Mouse (Mus musculus) midbrain, embryonic 14.5 days (tissue): ENCODE measurements around the gene Zfp668. TPM values are rescaled to one million over a fixed set of nuclear protein-coding genes. Genes with fewer than 3 reads are reported as not detected.
"Not testable (repeated sequence)": the region's sequence is repeated elsewhere in the genome, so short reads cannot be mapped to it uniquely, and the experiment has no call there.

Experiments
- ATAC-seq: fragments of 200-750 bp; cut with Nextera tagmentation; 2 replicates; pipeline ENCODE4 v1.8.0; 2017; ENCODE audit warnings: moderate number of reproducible peaks, moderate library complexity; ENCODE audit not compliant: low FRiP score, low TSS enrichment
- DNase-seq: peaks from one replicate; pipeline ENCODE4 v3.0.0-alpha.2; 2015
- H3K27ac ChIP-seq: fragments of 300-500 bp; sonication (generic); replicated peaks from 2 replicates; pipeline ENCODE4 v1.5.1; 2014; ENCODE audit warnings: mild to moderate bottlenecking, low read depth, low read length, moderate library complexity
- H3K27me3 ChIP-seq: fragments of 300-500 bp; sonication (generic); 2 replicates; pipeline ENCODE4 v1.6.1; 2014; ENCODE audit warnings: low read length, control low read depth, mixed read lengths; ENCODE audit not compliant: control insufficient read depth, insufficient read depth
- H3K36me3 ChIP-seq: fragments of 300-500 bp; sonication (generic); 2 replicates; pipeline ENCODE4 v1.6.1; 2014; ENCODE audit warnings: low read length, control low read depth; ENCODE audit not compliant: control insufficient read depth, insufficient read depth
- H3K4me1 ChIP-seq: fragments of 300-500 bp; sonication (generic); 2 replicates; pipeline ENCODE4 v1.6.1; 2014; ENCODE audit warnings: mild to moderate bottlenecking, antibody characterized with exemption, low read length, control low read depth; ENCODE audit not compliant: control insufficient read depth, insufficient read depth
- H3K4me2 ChIP-seq: fragments of 300-500 bp; sonication (generic); 2 replicates; pipeline ENCODE4 v1.6.1; 2014; ENCODE audit warnings: mild to moderate bottlenecking, low read length, moderate library complexity
- H3K4me3 ChIP-seq: fragments of 300-500 bp; sonication (generic); replicated peaks from 2 replicates; pipeline ENCODE4 v1.5.1; 2014; ENCODE audit warnings: low read depth, low read length
- H3K9ac ChIP-seq: fragments of 300-500 bp; sonication (generic); replicated peaks from 2 replicates; pipeline ENCODE4 v1.6.1; 2014; ENCODE audit warnings: mild to moderate bottlenecking, low read length, moderate library complexity
- H3K9me3 ChIP-seq: fragments of 300-500 bp; sonication (generic); 2 replicates; pipeline ENCODE4 v1.6.1; 2016; ENCODE audit warnings: low read length, control low read depth, mixed read lengths; ENCODE audit not compliant: control insufficient read depth
- WGBS: fragments of 180-500 bp; shearing (Covaris S2); extraction: QIAGEN DNeasy Blood & Tissue Kit; methylation state at CpG from one replicate; pipeline ENCODE4 v1.1.7; 2014; 5-methylcytosine and 5-hydroxymethylcytosine counted together
- polyA plus RNA-seq: library from polyadenylated mRNA; unstranded; fragments of >200 nt; fragmentation: Nextera tagmentation; extraction: Ambion mirVana; gene quantifications from 2 replicates; pipeline ENCODE4 v1.2.1, GENCODE M21; 2014

Zfp668 gene
- polyA plus RNA-seq, 1 experiment from 2014 or later = 32.0 TPM

DNA sequence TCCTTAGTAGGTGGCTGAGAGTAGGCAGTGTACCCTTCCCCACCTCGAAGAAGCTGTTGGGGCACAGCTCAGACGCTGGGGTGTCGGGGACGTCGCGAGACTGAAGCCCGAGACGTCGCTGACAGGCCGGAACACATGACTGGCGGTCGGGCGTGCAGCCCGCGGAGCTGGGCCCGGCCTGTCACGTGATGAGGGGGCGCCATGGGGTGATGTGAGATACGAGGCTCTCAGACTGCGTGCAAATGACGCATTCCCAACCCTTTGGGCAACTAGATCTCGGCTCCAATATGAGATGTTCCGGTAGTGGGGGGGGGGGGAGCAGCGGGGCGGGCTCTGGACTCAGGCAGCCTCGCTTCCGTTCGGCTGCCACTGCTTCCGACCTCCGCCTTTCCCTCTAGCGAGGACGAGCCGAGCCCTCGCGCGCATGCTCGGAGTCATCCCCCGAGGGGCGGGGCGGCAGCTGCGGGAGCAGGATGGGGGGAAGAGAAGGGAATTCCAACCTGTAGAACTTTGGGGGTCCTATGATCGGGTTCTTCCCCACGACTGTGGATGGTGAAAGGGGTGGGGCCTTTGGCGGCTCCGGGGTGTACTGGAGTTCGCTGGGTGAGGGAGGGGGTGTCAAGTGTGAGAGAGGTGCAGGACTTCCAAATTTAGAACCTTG, 35.2 kb downstream of the Zfp668 start:
- Histone ChIP-seq H3K9me3 (no peaks in the 10 kb centered on the region), H3K9ac (peak overlapping the region; percentile 66), H3K27me3 (no peaks in the 10 kb centered on the region), H3K27ac (peak overlapping the region; percentile 88), H3K4me3 (peak overlapping the region; percentile 59), H3K4me1 (peaks cover 5% of the 10 kb centered on the region), H3K4me2 (peak overlapping the region; percentile 99), H3K36me3 (peaks cover 4% of the 10 kb centered on the region; the same call in 1 of the 2 replicates)
- under 1% methylated on average over 43 of the region's 46 CpGs for WGBS
- peak; percentile 95 for ATAC-seq
- DNase-seq = peak; percentile 97

DNA sequence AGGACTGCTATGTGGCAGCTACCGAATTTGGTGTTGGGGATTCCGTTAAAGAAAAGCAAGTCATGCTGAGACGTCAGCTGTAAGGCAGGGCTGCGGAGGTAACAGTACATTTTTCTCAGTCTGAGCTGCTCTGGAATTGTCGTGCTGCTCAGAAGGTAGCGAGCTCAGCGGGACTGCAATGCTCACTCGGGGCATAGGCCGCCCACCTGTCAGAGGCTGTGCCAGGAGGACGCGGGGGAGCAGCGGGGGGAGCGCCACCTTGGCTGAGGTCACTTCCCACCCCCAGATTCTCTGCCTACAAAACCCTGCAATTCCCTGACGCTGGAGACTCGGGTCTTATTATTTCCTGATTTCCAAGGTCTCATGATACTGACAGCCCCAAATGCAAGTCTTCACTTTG, 35.7 kb downstream of the Zfp668 start:
- Histone ChIP-seq H3K27ac (peak overlapping the region; percentile 88), H3K9me3 (no peaks in the 10 kb centered on the region), H3K27me3 (no peaks in the 10 kb centered on the region), H3K4me2 (peak overlapping the region; percentile 99), H3K4me1 (peaks cover 5% of the 10 kb centered on the region), H3K36me3 (0 out of 2 replicates have a peak, but pooled peaks cover 4% of the 10 kb centered on the region), H3K4me3 (peak overlapping the region; percentile 59), H3K9ac (peak overlapping the region; percentile 66)
- DNase-seq (peak; percentile 40), ATAC-seq (peak; percentile 10; the same call in 1 of the 2 replicates)
- WGBS = 3% methylated on average over 15 of the region's 15 CpGs

GRCm38 (mm10) chr7:127840031-127840430, 36.6 kb downstream of the Zfp668 start:
- DNase-seq = not testable (repeated sequence)

GRCm38 (mm10) chr7:127837878-127838277, 38.8 kb downstream of the Zfp668 start:
- not testable (repeated sequence) for H3K9ac ChIP-seq, DNase-seq, H3K9me3 ChIP-seq, H3K27ac ChIP-seq, H3K36me3 ChIP-seq, H3K4me3 ChIP-seq, H3K27me3 ChIP-seq, H3K4me2 ChIP-seq, ATAC-seq, H3K4me1 ChIP-seq
- WGBS = 74% methylated on average over 4 of the region's 4 CpGs

More at GRCm38 (mm10) chr7:127840031-127840430, 36.6 kb downstream of the Zfp668 start:
- WGBS = 79% methylated on average over 2 of the region's 2 CpGs
- not testable (repeated sequence) for ATAC-seq, H3K27me3 ChIP-seq, H3K4me3 ChIP-seq, H3K36me3 ChIP-seq, H3K9ac ChIP-seq, H3K9me3 ChIP-seq, H3K4me1 ChIP-seq, H3K27ac ChIP-seq
- H3K4me2 ChIP-seq = peak overlapping the region; percentile 99

DNA sequence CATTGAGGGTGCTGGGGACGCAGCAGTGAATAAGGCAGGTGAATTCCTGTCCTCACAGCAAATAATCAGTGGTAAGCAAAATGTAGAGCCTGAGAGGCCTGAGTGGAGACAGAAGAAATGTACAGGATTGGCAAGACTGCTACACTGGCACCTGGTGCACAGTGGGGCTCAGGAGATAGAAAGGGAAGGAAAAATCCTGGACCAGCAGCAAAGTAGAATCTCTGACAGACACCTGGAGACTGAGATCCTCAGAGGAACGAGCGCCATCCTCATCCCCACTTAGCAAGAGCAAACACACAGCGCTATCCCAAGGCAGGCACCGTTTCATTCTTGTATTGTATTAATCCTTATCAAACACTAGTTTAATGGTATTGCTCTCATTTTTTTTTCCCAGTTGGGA, 39.2 kb downstream of the Zfp668 start:
- no peak for DNase-seq
- Histone ChIP-seq H3K4me3 (no peak overlapping the region), H3K9ac (no peak overlapping the region), H3K27me3 (no peaks in the 10 kb centered on the region), H3K36me3 (no peaks in the 10 kb centered on the region), H3K4me1 (peaks cover 5% of the 10 kb centered on the region), H3K4me2 (no peak overlapping the region), H3K9me3 (no peaks in the 10 kb centered on the region), H3K27ac (no peak overlapping the region)
- WGBS = 90% methylated on average over 5 of the region's 5 CpGs
- no peak for ATAC-seq

DNA sequence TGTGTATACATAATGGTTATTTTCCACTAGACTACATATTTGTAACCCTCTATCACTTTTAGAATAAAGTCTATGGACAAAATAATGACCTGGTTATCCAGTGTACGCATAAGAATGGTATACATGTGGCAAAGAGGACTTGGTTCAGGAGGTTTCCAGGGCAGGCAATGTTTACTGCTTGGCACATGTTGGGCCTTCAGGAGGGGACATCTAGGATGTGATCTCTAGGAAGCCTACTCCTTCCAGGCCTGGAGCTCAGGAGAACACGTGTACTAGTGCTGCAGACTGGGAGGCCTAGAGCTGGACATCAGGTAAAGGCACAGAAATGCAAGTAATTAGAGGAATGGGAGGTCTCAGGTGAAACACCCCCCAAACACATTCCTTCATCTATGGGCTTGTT, 41.1 kb downstream of the Zfp668 start:
- Histone ChIP-seq H3K4me1 (no peaks in the 10 kb centered on the region), H3K4me2 (no peak overlapping the region), H3K9me3 (no peaks in the 10 kb centered on the region), H3K36me3 (no peaks in the 10 kb centered on the region), H3K4me3 (no peak overlapping the region), H3K27me3 (no peaks in the 10 kb centered on the region), H3K9ac (no peak overlapping the region), H3K27ac (no peak overlapping the region)
- DNase-seq (no peak), ATAC-seq (no peak)
- 90% methylated on average over 2 of the region's 2 CpGs for WGBS

- peak within 1 kb of the TSS; percentile 79 for H3K4me2 ChIP-seq
- ATAC-seq (peak; percentile 88), DNase-seq (peak; percentile 91)
- H3K9me3 ChIP-seq = no peaks in the 10 kb centered on the region
- H3K4me1 ChIP-seq = peaks cover 16% of the 10 kb centered on the region
- peak within 1 kb of the TSS; percentile 89 for H3K27ac ChIP-seq
- no peaks in the 10 kb centered on the region for H3K36me3 ChIP-seq
- 3% methylated on average over 38 of the region's 38 CpGs for WGBS
- peak within 1 kb of the TSS; percentile 62 for H3K4me3 ChIP-seq
- H3K27me3 ChIP-seq = no peaks in the 10 kb centered on the region
- H3K9ac ChIP-seq = peak within 1 kb of the TSS; percentile 82
Observed at GRCm38 (mm10) chr7:127824176-127824871, 52.3 kb downstream of the Zfp668 start, which contains the start of the genes Stx4a and Stx1b. TSS of gene Stx4a (plus strand) at chr7:127824294. TSS of gene Stx1b (minus strand) at chr7:127824549.

DNA sequence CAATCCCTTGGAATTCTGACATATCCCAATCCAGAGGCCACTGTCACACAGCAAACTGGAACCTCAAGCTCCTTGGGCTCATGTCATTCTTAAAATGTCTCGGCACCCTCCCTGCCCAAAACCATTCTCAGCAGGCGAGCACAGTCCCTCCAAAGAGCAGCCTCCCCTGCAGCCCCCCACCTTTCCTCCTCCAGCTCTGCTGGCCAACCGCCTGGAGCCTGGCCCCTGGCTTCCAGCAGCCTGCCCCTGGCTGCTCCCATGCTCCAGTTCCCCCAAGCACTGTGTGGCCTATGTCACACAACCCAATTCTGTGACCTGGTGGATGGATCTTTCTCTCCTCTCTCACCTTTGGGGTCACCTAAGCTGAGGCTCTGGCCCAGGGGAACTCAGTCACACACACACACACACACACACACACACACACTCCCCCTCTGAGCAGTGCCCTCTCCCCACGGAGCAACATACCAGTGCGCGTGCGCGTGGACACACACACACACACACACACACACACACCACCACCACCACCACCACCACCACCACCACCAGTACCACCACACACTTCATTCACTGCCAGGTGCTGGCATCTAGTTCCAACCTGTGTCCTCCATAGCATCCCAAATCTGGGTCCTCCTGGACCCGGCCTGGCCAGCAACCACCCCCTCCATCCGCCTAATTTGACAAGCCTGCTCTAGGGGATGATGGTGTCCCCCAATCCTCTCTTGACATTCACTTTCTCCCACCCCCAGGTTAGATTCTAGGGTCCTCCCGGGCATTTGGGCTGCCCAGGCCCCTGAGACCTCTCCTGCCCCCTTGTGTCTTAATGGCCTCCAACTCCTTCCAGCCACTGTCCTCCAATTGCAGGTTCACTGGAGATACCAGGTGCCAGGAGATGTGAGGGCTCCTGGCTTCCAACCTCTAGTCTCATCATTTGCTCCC, 53.1 kb downstream of the Zfp668 start:
- DNase-seq (no peak), ATAC-seq (no peak; the same call in 1 of the 2 replicates)
- H3K9ac ChIP-seq = peak overlapping the region; percentile 82

More for the DNA sequence above, 53.1 kb downstream of the Zfp668 start:
- Histone ChIP-seq H3K4me2 (peak overlapping the region; percentile 79), H3K27me3 (no peaks in the 10 kb centered on the region), H3K9me3 (no peaks in the 10 kb centered on the region), H3K27ac (peak overlapping the region; percentile 89), H3K4me1 (peaks cover 16% of the 10 kb centered on the region), H3K4me3 (peak overlapping the region; percentile 62), H3K36me3 (no peaks in the 10 kb centered on the region)
- 45% methylated on average over 10 of the region's 11 CpGs for WGBS
